Mouse (Mus musculus) myocyte (in vitro differentiated cells): ENCODE data around the gene Fbxl18. TPM values are rescaled to one million over a fixed set of nuclear protein-coding genes. Genes with fewer than 3 reads are reported as not detected.

Experiments
- H3K27me3 ChIP-seq: one replicate; pipeline ENCODE4 v1.6.1; 2011; ENCODE audit not compliant: control insufficient read depth, insufficient read depth, insufficient read length
- H3K36me3 ChIP-seq: one replicate; pipeline ENCODE4 v1.6.1; 2011; ENCODE audit not compliant: control insufficient read depth, insufficient read depth
- H3K4me2 ChIP-seq: one replicate; pipeline ENCODE4 v1.6.1; 2011; ENCODE audit warnings: low read depth, control low read depth
- H3K4me3 ChIP-seq: one replicate; pipeline ENCODE4 v1.5.1; 2011; ENCODE audit warnings: mild to moderate bottlenecking, control low read depth, moderate library complexity
- H3K79me2 ChIP-seq: one replicate; pipeline ENCODE4 v1.6.1; 2011; ENCODE audit not compliant: control insufficient read depth, insufficient read depth
- H3ac ChIP-seq: one replicate; pipeline ENCODE4 v1.6.1; 2011; ENCODE audit not compliant: control insufficient read depth, insufficient read length
- CEBPB ChIP-seq: IDR thresholded peaks from 2 replicates; pipeline ENCODE4 v1.6.1; 2011; ENCODE audit warnings: mild to moderate bottlenecking, moderate library complexity; ENCODE audit not compliant: poor library complexity, insufficient read depth, severe bottlenecking
- E2F4 ChIP-seq: IDR thresholded peaks from one replicate; pipeline ENCODE4 v1.6.1; 2011; ENCODE audit warnings: mild to moderate bottlenecking, control low read depth, moderate library complexity; ENCODE audit not compliant: insufficient read depth
- MAX ChIP-seq: IDR thresholded peaks from one replicate; pipeline ENCODE4 v1.6.1; 2011; ENCODE audit warnings: low read depth, mild to moderate bottlenecking, control low read depth
- MYOD1 ChIP-seq, 3 experiments: IDR thresholded peaks; one replicate each; pipeline ENCODE4 v1.6.1; 2011; ENCODE audit warnings: control low read depth in 2 of 3, low read depth in 2 of 3, mild to moderate bottlenecking in 2 of 3, moderate library complexity in 1 of 3; ENCODE audit not compliant: insufficient read length in 2 of 3, control insufficient read depth in 1 of 3
- MYOG ChIP-seq, 3 experiments: IDR thresholded peaks; one replicate each; pipeline ENCODE4 v1.6.1; 2011; ENCODE audit warnings: control low read depth in 2 of 3, low read depth in 2 of 3, mild to moderate bottlenecking in 2 of 3; ENCODE audit not compliant: insufficient read length in 2 of 3, control insufficient read depth in 1 of 3, insufficient read depth in 1 of 3
- POLR2A ChIP-seq: IDR thresholded peaks from one replicate; pipeline ENCODE4 v1.6.1; 2011; ENCODE audit warnings: low read depth, mild to moderate bottlenecking, control low read depth, moderate library complexity; ENCODE audit not compliant: insufficient read length
- POLR2AphosphoS2 ChIP-seq: IDR thresholded peaks from one replicate; pipeline ENCODE4 v1.6.1; 2011; ENCODE audit warnings: low read depth, control low read depth; ENCODE audit not compliant: insufficient read length
- REST ChIP-seq: IDR thresholded peaks from one replicate; pipeline ENCODE4 v1.6.1; 2011; ENCODE audit warnings: mild to moderate bottlenecking, control low read depth, moderate library complexity; ENCODE audit not compliant: insufficient read depth, insufficient read length
- SRF ChIP-seq: IDR thresholded peaks from one replicate; pipeline ENCODE4 v1.6.1; 2011; ENCODE audit warnings: low read depth; ENCODE audit not compliant: control insufficient read depth, insufficient read length
- TCF12 ChIP-seq: IDR thresholded peaks from one replicate; pipeline ENCODE4 v1.6.1; 2011; ENCODE audit warnings: mild to moderate bottlenecking, control low read depth; ENCODE audit not compliant: poor library complexity, insufficient read depth, severe bottlenecking
- TCF3 ChIP-seq: IDR thresholded peaks from one replicate; pipeline ENCODE4 v1.6.1; 2011; ENCODE audit warnings: low read depth, control low read depth; ENCODE audit not compliant: insufficient read length
- USF1 ChIP-seq: IDR thresholded peaks from one replicate; pipeline ENCODE4 v1.6.1; 2011; ENCODE audit warnings: low read depth, mild to moderate bottlenecking, control low read depth, moderate library complexity
- polyA plus RNA-seq: library from polyadenylated mRNA; unstranded; fragments of >200 nt; fragmentation: generic; extraction: Trizol; gene quantifications from one replicate; pipeline ENCODE4 v1.2.1, GENCODE M21; 2012; ENCODE audit warnings: missing spikeins

The Fbxl18 gene
- polyA plus RNA-seq, 1 experiment, result 7.6 TPM

DNA sequence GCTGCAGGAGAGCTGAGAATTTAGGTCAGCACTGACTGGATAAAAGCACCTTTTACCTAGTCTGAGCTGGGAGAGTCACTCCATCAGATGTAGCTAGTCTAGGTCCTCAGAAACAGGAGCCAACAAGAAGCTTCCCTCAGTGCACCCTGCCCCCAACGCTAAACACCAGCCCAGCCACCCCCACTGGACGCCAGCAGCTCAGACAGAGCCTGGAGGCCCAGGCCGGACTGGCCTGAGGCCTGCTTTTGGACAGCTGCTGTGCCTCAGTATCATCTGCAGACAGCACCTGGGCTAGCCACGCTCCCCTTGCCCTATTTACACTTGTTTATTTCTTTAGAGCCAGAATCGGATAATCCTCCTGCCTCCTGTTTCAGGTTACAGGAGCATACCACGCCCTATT is 58.3 kb downstream of the Fbxl18 start:
- no peak overlapping the region for H3K4me3 ChIP-seq
- no peak overlapping the region for H3ac ChIP-seq
- no peak overlapping the region for H3K4me2 ChIP-seq
- H3K36me3 ChIP-seq, result no peaks in the 10 kb centered on the region
- no peaks in the 10 kb centered on the region for H3K27me3 ChIP-seq
- no peaks in the 10 kb centered on the region for H3K79me2 ChIP-seq
- TF ChIP-seq MYOD1 (IDR thresholded peaks at IDR 0.05; ENCODE audit: control insufficient read depth in 1 of 3, insufficient read length in 2 of 3, low read depth in 2 of 3) (peak in 1 of 3 experiments; percentile 42), POLR2A (no peak), TCF3 (no peak), TCF12 (no peak), MYOG (IDR thresholded peaks at IDR 0.05; ENCODE audit: control insufficient read depth in 1 of 3, insufficient read depth in 1 of 3, insufficient read length in 2 of 3, low read depth in 2 of 3) (peak in 1 of 3 experiments; percentile 47)

DNA sequence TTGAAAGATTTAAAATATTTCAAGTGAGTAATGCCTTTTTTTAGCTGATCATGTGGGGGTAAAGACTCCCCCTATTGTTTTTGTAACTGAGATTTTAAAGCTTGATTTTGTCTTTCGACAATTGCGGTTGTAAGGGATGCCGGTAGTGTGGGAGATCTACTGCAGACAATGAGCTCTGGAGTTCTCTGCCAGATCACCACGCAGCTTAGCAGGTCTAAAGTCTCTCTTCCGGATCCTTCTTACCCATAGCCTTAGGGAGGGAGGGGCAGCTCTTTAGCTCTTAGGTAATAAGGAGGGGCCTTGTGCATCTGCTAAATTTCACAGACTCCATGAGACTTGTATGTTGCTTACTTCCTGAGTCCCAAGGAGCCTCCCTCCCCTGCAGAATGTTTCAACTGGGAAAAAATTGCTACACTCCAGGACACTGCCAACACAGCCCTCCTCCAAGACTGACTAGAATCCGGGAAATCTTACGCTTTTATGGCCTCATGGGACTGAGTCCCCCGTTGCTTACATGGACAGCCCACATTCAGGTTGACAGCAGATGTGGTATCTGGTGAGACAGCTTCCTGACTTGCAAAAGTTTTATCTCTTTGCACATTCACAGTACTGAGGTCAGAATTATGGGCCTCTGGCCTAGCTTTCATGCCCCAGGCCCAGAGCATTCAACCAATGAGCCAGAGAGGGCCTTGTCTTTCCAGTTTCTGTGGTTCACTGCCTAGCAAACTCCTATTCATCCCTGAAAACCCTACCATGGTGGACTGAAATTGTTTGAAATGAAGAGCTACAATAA is 61.4 kb downstream of the Fbxl18 start:
- H3K36me3 ChIP-seq, result no peaks in the 10 kb centered on the region
- H3ac ChIP-seq, result no peak overlapping the region
- H3K4me3 ChIP-seq, result no peak overlapping the region

DNA sequence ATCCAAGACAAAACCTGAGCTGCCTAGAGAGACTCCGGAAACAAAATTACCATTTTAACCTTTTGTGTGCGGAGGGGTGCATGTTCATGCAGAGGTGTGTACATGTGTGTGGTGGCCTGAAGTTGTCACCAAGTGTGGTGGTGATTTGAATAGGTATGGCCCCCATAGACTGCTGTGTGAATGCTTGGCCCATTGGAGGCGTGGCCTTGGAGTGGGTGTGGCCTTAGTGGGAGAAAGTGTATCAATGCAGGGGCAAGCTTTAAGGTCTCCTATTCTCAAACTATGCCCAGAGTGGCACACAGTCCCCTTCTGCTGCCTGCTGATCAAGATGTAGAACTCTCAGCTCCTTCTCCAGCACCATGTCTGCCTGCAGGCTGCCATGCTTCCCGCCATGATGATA is 69.1 kb downstream of the Fbxl18 start:
- Histone ChIP-seq H3ac (no peak overlapping the region), H3K4me3 (no peak overlapping the region), H3K27me3 (no peaks in the 10 kb centered on the region), H3K4me2 (no peak overlapping the region), H3K36me3 (no peaks in the 10 kb centered on the region), H3K79me2 (no peaks in the 10 kb centered on the region)
- TF ChIP-seq CEBPB, result no peak
- TF ChIP-seq MYOD1 (IDR thresholded peaks at IDR 0.05; ENCODE audit: control insufficient read depth in 1 of 3, insufficient read length in 2 of 3, low read depth in 2 of 3), result no peak
- TF ChIP-seq POLR2AphosphoS2, result no peak
- TF ChIP-seq E2F4, result no peak
- TF ChIP-seq MAX, result no peak
- no peak for TF ChIP-seq REST
- TF ChIP-seq TCF12, result no peak
- TF ChIP-seq TCF3, result no peak
- no peak for TF ChIP-seq POLR2A
- no peak for TF ChIP-seq USF1
- TF ChIP-seq SRF, result no peak
- TF ChIP-seq MYOG (IDR thresholded peaks at IDR 0.05; ENCODE audit: control insufficient read depth in 1 of 3, insufficient read depth in 1 of 3, insufficient read length in 2 of 3, low read depth in 2 of 3), result no peak

More for the DNA sequence above, 61.4 kb downstream of the Fbxl18 start:
- no peaks in the 10 kb centered on the region for H3K79me2 ChIP-seq
- H3K27me3 ChIP-seq, result no peaks in the 10 kb centered on the region
- TF ChIP-seq MAX, result no peak
- TF ChIP-seq TCF3, result no peak
- no peak for TF ChIP-seq TCF12
- no peak overlapping the region for H3K4me2 ChIP-seq

DNA sequence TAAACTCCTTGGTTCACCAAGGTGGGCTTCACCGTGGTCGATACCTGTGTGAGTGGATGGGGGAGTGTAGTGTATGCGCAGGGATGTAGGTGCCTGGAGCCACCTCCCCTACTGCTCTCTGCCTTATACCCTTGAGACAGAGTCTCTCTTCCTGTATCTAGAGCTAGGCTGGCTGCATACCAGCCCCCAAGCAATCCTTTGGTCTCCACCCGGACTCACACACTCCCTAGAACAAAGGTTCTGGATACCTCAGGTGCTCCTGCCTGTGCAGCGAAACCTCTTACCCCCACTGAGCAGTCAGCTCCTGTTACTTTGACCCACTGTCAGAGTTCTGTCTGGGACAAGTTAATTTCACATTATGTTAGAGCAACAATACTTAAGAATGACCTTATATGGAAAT is 69.6 kb downstream of the Fbxl18 start:
- H3K27me3 ChIP-seq, result no peaks in the 10 kb centered on the region
- no peak for TF ChIP-seq USF1
- TF ChIP-seq TCF12, result no peak
- TF ChIP-seq SRF, result no peak
- TF ChIP-seq MYOG (IDR thresholded peaks at IDR 0.05; ENCODE audit: control insufficient read depth in 1 of 3, insufficient read depth in 1 of 3, insufficient read length in 2 of 3, low read depth in 2 of 3), result no peak
- no peak for TF ChIP-seq E2F4
- no peak for TF ChIP-seq POLR2AphosphoS2
- TF ChIP-seq POLR2A, result no peak
- TF ChIP-seq TCF3, result no peak
- no peak for TF ChIP-seq CEBPB
- TF ChIP-seq REST, result no peak
- no peak for TF ChIP-seq MAX
- no peak for TF ChIP-seq MYOD1 (IDR thresholded peaks at IDR 0.05; ENCODE audit: control insufficient read depth in 1 of 3, insufficient read length in 2 of 3, low read depth in 2 of 3)
- no peak overlapping the region for H3ac ChIP-seq
- peaks cover 4% of the 10 kb centered on the region for H3K79me2 ChIP-seq
- H3K36me3 ChIP-seq, result no peaks in the 10 kb centered on the region
- H3K4me2 ChIP-seq, result no peak overlapping the region
- no peak overlapping the region for H3K4me3 ChIP-seq

DNA sequence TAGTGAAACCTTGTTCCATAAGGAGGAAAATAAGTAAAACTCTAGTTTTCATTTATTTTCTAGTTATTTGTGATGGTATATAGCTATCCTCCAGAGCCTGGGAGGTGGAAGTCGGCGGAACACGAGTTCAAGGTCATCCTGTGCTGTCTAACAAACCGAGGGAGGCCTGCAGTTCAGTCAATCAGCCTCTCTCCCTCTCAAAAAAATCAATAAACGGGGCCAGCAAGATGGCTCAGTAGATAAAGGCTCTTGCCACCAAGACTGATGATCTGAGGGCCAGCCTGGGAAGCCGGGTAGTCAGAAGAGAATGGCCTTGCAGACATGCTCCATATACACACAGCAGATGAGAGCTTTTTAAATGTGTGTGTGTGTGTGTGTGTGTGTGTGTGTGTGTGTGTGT is 71.1 kb downstream of the Fbxl18 start:
- TF ChIP-seq E2F4, result no peak
- no peak for TF ChIP-seq TCF3
- no peaks in the 10 kb centered on the region for H3K36me3 ChIP-seq
- H3K79me2 ChIP-seq, result peaks cover 16% of the 10 kb centered on the region
- H3K4me3 ChIP-seq, result peak overlapping the region; percentile 99
- H3K27me3 ChIP-seq, result no peaks in the 10 kb centered on the region
- no peak overlapping the region for H3ac ChIP-seq
- peak overlapping the region; percentile 98 for H3K4me2 ChIP-seq
